Mouse (Mus musculus): ENCODE results near the gene Grm7.
A peak's percentile ranks its signal among the peaks of the same experiment; 100 is the strongest.

Gene Grm7

GRCm38 (mm10) chr6:111039099-111039498, 393.7 kb downstream of the Grm7 start:
- no peak for DNase-seq

DNA sequence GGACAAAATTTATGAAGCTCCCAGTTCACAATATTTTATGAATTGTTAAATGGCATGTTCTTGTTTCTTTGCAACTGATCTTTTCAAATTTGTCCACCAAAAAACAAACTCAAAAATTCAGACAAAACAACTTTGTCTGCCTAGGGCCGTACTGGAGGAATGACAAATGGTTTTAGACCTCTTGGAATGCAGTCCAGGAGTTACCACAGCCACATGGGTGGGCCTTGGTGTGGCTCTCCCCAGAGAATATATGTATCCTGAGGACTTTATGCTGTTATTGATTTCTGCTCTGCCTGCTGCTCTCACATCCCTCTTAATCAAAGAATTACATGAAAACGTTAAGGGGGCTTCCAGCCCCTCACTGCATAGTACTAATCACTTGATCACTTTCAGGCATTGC, 400.5 kb downstream of the Grm7 start:
- DNase-seq: no peak

DNA sequence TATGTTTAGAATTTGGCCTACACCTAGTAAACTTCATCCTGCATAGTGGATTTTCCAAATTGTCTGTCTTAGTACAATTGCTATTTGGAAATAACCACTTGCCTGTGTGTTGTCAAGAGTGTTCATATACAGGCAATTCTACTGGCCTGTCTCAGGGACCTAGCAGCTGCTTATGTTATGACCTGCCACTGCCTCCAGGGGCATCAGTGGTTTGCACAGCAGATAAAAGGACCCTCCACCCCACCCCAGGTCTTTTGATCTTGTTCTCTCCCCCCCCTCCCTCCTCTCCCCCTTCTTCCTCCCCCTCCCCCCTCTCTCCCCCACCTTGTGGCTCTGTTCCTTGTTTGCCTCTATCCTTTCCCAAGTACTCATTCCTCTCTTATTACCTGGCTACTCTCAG, 403.9 kb downstream of the Grm7 start:
- no peak for DNase-seq

DNA sequence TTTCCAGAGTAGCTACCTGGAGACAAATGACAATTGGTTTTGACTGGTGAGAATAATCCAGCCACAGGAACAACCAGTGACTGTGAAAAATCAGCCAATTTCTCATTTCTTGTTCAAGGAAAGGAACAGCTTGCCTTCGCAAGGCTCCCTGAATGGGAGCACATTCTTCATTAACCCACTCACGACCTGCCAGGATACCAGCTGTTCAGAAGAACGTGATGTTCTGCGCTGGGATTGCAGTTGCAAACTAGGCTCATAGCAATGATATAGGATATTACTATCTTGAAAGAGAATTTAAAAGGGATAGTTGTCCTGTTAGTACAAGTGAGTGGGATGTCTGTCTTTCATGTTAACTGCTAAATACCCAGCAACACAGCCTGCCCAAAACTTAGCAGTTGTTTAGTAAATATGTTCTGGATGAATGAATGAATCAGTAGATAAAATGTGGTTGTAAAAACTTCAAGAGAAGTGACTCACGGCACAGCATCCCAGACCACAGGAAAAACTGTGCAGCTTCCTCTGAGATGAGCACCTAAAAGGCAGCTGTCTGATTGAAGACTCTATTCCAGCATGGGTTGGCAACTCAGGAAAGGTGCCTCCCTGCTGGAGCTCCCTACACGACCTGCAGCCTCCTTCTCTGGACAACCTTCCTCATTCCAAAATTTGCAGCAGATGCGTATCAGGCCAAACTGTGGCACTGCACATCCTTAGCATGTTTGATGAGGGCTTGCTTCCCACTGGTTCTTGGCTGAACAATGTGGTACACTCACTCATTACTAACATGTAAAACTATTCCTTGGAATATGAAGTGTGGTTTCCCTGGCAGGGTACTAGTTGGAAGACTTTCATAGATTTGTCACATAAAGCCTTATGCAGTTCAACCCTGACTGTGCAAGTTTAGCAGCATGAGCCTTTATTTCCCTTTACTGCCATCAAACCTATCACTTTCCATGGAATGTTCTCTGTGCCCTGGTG, 408.9 kb downstream of the Grm7 start:
- DNase-seq: no peak

- no peak for DNase-seq
Measured at GRCm38 (mm10) chr6:111057798-111058197, 412.4 kb downstream of the Grm7 start.

GRCm38 (mm10) chr6:111060004-111060403, 414.6 kb downstream of the Grm7 start:
- no peak for DNase-seq

- DNase-seq: no peak
Measured at GRCm38 (mm10) chr6:111084569-111084968, 439.2 kb downstream of the Grm7 start.

DNA sequence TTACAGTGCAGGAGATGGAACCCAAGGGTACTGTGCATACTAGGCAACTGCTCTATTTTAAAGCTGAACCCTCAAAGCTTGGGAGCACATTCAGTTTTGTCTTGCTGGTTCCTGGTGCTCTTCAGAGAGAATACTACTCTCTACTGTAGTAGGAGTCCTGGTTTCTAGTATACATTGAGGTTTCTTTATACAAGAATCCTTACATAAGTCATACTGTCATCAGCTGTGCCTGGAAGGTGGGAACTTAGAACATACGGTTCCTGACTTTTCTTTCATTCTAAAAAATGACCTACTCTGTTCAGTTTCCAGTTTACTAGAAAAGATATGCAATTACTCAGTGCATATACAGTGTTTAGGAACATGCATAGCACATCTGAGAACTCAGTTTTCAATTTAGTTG, 449.4 kb downstream of the Grm7 start:
- no peak for DNase-seq

GRCm38 (mm10) chr6:111105485-111105884, 460.1 kb downstream of the Grm7 start:
- no peak for DNase-seq

DNA sequence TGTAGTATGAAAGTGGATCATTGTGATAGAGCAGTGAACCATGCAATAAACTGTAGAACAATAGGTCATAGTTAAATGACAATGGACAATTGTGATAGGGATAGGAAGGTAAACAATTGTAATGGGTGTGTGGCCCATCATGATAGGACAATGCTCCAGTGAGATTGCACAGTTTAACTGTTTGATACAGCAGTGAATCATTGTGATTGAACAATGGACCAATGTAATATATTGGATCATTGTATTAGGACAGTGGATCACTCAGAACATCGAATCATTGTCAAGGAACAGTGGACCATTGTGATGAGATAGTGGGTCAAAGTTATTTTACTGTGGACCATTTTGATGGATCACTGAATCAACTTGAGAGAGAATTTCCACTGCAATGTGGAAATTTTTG, 515.7 kb downstream of the Grm7 start:
- no peak for DNase-seq

DNA sequence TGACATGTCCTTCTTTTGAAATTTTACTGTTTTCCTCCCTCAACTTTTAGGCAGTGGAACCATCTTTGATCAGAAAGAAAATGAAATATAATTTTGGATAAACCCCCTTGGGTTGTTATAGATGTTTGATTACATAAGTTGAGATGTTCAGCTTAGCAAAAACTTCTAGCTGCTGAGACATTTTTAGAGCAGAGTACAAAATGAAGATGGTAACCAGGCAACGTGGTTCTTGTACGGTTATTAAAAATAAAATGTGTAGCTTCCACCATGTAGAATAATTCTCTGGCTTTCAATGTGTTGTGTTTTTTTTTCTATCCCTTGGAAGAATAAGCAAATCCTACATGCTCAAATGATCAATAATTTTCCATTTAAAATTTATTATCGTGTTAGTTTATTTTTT, 550.0 kb downstream of the Grm7 start:
- no peak for DNase-seq

GRCm38 (mm10) chr6:111221083-111221729, 575.8 kb downstream of the Grm7 start:
- DNase-seq: no peak

DNA sequence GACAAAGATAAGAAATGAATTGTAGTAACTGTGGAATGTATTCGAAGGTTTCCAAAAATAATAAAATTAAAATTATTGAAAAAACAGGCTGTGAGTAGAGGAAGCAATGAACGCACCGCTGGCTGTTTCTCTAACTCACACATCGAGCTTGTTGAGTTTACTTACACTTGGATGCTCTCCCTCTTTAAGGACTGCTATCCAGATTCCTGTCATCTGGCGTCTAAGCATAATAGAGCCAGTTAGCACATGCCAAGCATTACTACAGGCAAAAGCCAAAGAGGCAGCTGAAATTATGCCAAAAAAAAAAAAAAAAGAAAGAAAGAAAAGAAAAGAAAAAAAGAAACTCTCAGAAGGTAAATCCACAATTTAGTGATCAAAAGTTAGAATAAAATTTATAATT, 609.8 kb downstream of the Grm7 start:
- peak; percentile 8 for DNase-seq

- DNase-seq: peak; percentile 18
Measured at GRCm38 (mm10) chr6:111256939-111257338, 611.6 kb downstream of the Grm7 start.

DNA sequence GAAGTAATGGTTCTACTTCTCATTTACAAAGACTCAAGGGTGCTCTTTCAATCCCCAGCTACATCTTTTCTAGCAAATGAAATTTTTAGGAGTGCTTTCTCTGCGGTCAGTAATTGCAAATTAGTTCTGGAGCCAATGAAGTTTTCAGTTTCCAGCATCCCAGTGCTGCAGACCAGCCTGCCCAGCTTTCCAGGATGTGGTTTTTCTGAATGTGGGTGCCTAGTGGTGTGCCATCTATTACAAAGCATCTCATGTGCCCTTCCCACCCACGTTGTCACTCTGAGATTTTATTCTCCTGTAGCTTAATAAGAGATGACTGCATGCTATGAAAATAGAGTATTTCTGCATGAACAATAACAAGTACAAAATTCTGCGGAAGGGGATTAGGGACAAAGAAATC, 612.9 kb downstream of the Grm7 start:
- no peak for DNase-seq

- DNase-seq: no peak
Measured at GRCm38 (mm10) chr6:111261181-111261580, 615.8 kb downstream of the Grm7 start.

- DNase-seq: no peak
Measured at GRCm38 (mm10) chr6:111276657-111277056, 631.3 kb downstream of the Grm7 start.

GRCm38 (mm10) chr6:111278516-111278915, 633.1 kb downstream of the Grm7 start:
- no peak for DNase-seq

DNA sequence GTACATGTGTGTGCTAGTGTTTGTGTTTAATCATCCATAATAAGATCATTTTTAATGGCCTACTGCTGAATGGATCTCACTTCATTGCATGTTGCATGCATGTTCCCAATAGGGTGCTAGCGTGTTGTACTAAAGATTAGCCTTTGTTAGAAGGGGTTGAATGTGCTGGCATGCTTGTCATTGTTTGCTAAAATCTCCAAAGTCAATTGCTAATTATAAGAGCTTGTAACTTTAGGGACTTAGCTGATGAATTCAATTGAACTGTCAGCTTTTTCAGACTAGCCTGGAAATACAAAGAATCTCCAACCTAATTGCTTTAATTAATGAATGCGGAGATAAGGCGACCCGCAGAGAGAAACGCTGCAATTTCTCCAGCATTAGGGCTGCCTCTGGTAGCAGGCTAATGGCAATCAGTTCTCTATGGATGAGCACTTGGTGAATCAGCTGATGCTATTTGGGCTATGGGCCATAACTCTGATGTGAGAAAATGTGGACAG, 648.2 kb downstream of the Grm7 start:
- no peak for DNase-seq

DNA sequence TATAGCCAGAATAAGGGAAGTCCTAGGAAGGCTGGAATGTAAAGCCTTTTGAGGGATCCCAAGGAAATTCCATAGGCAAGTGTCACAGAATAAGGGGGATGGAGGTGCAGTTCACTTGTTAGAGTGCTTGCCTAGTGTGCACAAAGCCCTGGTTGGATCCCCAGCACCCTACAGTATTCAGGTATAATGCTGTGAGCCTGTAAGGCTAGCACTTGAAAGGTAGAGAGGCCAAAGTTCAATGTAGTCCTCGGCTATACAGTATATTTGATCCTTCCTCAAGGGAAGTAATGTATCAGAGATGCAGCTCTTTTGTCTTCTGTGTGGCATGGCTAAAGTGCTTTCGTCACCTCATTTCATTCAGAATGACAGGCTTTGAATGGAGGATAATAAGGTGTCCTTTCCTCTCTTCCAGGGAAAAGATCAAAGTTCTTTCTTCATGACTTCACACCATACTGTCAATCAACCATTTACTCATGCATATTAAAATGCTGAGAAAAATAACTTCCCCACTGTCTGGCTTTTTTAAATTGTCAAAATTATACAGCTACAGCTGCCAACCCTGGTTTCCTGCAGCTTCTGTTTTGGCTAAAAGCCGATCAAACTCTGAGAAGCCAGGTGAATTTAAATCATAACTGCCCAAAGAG, 658.7 kb downstream of the Grm7 start:
- no peak for DNase-seq

DNA sequence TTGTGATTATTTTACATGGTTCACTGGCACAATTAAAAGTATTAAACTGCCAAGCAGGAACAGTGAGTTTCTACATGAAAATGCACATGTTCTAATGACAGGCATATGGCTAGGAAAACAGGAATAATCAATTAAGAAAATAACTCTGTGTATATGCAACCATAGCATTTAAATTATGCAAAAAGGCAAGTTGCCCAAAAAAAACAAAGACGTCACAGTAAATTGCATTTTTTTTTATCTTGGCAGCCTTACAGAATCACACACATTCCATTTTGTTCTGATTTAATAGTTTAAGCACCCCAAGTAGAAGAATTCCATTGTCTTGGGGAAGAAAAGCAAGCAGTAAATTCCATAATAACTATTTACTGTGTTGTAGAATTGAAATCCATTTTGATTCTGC, 716.3 kb downstream of the Grm7 start:
- DNase-seq: no peak

DNA sequence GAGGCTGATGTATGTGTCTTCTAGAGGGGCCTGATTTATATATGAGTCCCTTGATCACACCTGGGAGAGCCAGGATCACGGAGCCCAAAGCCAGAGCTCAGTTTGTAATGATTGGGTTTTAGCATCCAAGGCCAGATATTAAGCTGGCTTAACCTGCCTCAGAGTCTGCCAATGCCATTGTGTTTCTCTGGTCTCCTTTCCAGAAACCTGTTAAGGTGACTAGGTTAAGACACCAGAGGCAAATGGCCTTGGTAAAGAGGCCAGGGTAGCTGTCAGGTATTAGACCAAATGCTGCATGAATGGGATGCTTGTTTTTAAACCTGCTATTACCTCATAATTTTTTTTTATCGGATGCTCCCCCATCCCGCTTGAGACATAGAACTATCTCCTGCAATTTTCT, 722.7 kb downstream of the Grm7 start:
- no peak for DNase-seq

DNA sequence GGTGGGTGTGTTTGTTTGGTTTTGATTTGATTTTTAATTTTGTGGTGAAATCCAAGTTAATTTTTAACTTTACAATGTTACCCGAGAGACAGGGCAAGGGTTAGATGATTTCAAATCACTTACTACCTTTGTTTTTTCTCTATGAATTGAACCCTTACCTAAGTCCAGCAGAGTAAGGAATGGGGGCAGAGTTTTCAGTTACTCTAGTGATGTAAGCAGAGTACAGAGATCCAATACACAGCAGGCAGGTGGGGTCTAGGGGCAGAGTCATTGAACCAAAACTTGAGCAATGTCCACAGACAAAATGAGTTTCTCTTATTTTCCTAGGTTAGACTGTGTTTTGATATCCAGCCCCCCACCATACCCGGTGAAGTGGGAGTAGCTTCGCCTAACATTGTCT, 723.2 kb downstream of the Grm7 start:
- DNase-seq: peak; percentile 52

DNA sequence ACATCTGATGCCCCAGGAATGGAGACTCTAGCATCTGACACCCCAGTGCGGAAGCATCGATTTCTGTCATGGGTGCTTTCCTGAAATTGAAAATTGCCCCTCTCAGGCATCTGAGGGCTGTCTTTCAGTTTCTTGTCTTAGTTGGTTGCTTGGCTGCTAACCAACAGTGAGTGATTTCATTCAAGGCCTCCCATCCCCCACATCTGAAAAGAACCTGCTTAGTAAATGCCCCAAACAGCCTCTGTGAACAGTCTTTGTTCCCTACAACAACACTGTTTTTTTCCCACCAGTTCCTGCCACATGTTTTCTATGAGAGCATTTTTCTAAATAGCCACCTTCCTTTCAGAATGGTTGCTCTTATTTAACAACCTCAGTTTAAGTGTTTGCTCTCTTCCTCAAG, 723.6 kb downstream of the Grm7 start:
- no peak for DNase-seq

Measured in kidney, postnatal 14 days (tissue).